Mouse (Mus musculus) B cell, adult 62 days (primary cell): ENCODE measurements around the gene Hoxc13. TPM values are rescaled to one million over a fixed set of nuclear protein-coding genes. Genes with fewer than 3 reads are reported as not detected.

Source experiments
- total RNA-seq: library from RNA; stranded (reverse); gene quantifications from 4 replicates; pipeline ENCODE4 v1.2.4, GENCODE M21; 2023

Gene Hoxc13
- total RNA-seq: not detected in 4 replicates

DNA sequence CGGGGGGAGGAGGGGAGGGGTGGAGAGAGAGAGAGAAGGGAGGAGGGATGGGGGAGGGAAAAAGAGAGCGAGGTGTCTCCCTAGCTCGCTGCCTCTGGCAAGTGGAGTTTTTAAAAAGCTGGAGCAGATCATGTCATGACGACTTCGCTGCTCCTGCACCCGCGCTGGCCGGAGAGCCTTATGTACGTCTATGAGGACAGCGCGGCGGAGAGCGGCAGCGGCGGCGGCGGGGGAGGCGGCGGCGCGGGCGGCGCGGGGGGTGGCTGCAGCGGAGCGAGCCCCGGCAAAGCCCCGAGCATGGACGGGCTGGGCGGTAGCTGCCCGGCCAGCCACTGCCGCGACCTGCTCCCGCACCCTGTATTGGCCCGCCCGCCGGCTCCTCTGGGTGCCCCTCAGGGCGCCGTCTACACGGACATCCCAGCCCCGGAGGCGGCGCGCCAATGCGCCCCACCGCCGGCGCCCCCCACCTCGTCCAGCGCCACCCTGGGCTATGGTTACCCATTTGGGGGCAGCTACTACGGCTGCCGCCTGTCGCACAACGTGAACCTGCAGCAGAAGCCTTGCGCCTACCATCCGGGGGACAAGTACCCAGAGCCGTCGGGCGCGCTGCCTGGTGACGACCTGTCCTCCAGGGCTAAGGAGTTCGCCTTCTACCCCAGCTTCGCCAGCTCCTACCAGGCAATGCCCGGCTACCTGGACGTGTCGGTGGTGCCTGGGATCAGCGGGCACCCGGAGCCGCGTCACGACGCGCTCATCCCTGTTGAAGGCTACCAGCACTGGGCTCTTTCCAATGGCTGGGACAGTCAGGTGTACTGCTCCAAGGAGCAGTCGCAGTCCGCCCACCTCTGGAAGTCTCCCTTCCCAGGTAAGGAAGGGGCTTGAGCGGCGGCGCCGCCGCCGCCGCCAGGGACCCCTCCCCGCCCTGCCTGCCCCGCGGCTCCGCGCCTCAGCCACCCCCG lies at the start of gene Hoxc13:
TSS of gene Hoxc13 (plus strand) at position 51 of the 959 bp plus-strand sequence.

DNA sequence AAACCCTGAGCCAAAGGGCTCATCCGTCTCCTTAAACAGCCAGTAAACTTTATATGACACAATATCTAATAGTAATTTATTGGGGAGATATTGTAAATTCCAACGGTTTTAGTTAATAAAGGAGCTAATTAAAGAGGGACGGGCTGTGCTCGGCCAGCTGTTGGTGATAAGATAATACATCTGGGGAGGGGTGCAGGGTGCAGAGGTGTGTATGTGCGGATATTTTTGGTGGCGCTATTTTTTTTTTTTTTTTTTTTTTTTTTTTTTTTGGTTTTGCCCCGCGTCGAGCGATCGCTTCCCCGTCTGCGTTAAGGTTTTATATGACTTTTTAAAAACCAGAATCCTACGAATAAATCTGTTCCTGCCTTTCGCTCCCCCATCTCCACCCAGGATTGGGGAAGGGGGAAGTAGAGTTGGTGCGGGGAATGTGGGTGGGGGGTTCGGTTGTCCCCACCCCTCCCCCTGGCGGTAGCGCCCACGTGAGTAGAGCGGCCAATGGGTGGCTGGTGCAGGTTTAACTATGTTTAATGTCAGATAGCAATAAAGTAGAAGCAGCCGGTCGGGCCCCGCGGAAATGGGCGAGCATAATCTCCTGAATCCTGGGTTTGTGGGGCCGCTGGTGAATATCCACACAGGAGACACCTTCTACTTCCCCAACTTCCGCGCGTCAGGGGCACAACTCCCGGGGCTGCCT lies 15.5 kb downstream of the Hoxc13 start, which contains the start of gene Hoxc12:
TSS of gene Hoxc12 (plus strand) at position 479 of the 694 bp plus-strand sequence.

DNA sequence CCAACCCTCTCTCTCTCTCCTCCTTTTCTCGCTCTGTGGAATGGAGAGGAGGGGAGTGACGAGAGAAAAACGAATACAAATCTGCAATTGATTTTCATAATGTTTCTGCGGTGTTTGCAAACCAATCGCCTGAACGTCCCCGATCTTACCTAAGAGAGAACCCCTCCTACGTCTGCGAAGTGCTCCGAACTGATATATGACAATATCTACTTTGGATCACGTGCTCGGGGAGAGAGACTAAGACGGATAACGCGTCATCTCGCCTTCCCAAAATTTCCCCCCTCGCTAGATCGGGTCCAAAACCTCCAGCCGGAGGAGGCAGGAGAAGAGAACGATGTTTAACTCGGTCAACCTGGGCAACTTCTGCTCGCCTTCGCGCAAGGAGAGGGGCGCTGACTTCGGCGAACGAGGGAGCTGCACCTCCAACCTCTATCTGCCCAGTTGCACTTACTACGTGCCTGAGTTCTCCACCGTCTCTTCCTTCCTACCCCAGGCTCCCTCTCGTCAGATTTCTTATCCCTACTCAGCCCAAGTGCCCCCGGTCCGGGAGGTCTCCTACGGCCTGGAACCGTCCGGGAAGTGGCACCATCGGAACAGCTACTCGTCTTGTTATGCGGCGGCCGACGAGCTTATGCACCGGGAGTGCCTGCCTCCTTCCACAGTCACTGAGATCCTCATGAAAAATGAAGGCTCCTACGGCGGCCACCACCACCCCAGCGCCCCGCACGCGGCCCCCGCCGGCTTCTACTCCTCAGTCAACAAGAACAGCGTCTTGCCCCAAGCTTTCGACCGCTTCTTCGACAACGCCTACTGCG lies 33.5 kb downstream of the Hoxc13 start, which contains the start of gene Hoxc11:
TSS of gene Hoxc11 (plus strand) at position 236 of the 815 bp plus-strand sequence.

DNA sequence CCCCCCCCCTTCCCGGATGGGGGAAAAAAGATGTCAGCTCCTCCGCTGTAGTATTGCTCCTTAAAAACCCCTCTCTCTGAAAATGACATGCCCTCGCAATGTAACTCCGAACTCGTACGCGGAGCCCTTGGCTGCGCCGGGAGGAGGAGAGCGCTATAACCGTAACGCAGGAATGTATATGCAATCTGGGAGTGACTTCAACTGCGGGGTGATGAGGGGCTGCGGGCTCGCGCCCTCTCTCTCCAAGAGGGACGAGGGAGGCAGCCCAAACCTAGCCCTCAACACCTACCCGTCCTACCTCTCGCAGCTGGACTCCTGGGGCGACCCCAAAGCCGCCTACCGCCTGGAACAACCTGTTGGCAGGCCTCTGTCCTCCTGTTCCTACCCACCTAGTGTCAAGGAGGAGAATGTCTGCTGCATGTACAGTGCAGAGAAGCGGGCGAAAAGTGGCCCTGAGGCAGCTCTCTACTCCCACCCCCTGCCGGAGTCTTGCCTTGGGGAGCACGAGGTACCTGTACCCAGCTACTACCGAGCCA lies 45.9 kb downstream of the Hoxc13 start, which contains the start of gene Hoxc10:
TSS of gene Hoxc10 (plus strand) at position 21 of the 536 bp plus-strand sequence.

DNA sequence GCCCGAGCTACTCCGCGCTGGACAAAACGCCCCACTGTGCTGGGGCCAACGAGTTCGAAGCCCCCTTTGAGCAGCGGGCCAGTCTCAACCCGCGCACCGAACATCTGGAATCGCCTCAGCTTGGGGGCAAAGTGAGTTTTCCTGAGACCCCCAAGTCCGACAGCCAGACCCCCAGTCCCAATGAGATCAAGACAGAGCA lies 46.3 kb downstream of the Hoxc13 start, which contains the start of gene Hoxc5:
TSS of gene Hoxc5 (plus strand) at position 132 of the 199 bp plus-strand sequence.

DNA sequence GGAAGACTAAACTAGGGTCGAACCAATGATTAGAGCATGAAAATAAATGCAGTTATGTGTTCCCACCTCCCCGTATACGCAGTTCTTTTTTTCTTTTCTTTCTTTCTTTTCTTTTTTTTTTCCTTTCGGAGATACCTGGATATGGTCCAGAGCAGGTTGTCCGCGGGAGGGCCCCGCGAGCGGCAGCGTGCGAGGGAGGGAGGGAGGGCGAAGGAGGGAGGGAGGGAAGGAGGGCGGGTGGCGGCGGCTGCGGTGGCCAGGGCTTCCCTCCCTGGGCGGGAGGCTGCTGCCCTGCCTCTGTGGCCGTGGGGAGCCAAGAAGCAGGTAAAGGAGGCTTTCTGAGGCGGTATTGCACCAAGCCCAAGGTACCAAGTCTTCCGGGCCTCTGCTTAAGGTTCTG lies 55.3 kb downstream of the Hoxc13 start, which contains the start of gene Hoxc9:
TSS of gene Hoxc9 (plus strand) at position 269 of the 400 bp plus-strand sequence.

Other genes with a start within 250 kb of the Hoxc13 start
- gene Atp5g2, start 248.8 kb upstream of the Hoxc13 start, total RNA-seq: 6.0 to 12.5 TPM (median 10.4 TPM) in 4 replicates
- 46.4 to 65.2 TPM (median 57.8 TPM) in 4 replicates for gene Calcoco1, start 198.9 kb upstream of the Hoxc13 start, total RNA-seq
- gene Hoxc12, start 15.7 kb downstream of the Hoxc13 start, total RNA-seq: not detected in 4 replicates
- not detected in 4 replicates for gene Hoxc11, start 33.3 kb downstream of the Hoxc13 start, total RNA-seq
- not detected in 4 replicates for gene Hoxc10, start 45.7 kb downstream of the Hoxc13 start, total RNA-seq
- not detected in 4 replicates for gene Hoxc5, start 46.3 kb downstream of the Hoxc13 start, total RNA-seq
- gene Hoxc9, start 55.3 kb downstream of the Hoxc13 start, total RNA-seq: not detected in 4 replicates
- gene Hoxc8, start 69.5 kb downstream of the Hoxc13 start, total RNA-seq: not detected in 4 replicates
- not detected in 4 replicates for gene Hoxc6, start 77.2 kb downstream of the Hoxc13 start, total RNA-seq
- gene Hoxc4, start 97.8 kb downstream of the Hoxc13 start, total RNA-seq: not detected in 4 replicates
- gene Smug1, start 246.0 kb downstream of the Hoxc13 start, total RNA-seq: 4.7 to 8.7 TPM (median 7.1 TPM) in 4 replicates